Comparison of ENCODE assay signal across 7 mouse cellular contexts in the genomic region with DNA sequence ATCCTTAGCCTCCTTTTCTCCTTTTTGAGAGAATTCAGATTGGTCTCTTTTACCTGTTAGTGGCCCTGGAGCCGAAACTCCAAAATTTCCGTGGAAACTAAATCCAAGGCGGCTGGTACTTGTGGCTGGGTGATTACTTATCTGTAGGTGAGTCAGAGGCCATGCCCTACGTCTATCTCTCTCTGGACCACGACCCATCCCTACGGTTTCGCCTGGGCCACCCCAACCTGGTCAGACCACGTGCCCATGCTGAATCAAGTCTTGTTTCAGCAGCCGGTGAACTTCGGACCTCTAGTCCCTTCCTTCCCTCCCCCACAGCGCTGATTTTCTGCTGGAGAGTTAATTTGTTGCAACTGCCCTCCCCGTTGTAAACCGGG. TPM values are rescaled to one million over a fixed set of nuclear protein-coding genes. Genes with fewer than 3 reads are reported as not detected.
DNase-seq lines count a peak whose midpoint lies in the region; ATAC-seq and TF ChIP-seq lines count a peak whose summit lies in the region.

No protein-coding gene starts in this region.

- no peaks in the 10 kb centered on the region for H3K36me3 ChIP-seq in heart, embryonic 10.5 days
- no peaks in the 10 kb centered on the region for H3K36me3 ChIP-seq in kidney, embryonic 16.5 days (ENCODE audit: insufficient read depth, low read length)
- H3K36me3 ChIP-seq in stomach, embryonic 16.5 days (ENCODE audit: control insufficient read depth, insufficient read depth, low read length) = no peaks in the 10 kb centered on the region

- TF ChIP-seq POLR2A in bone marrow macrophage, adult 2 months (IDR thresholded peaks at IDR 0.05; ENCODE audit: borderline replicate concordance, low read depth, low read length) = no peak

- H3K9ac ChIP-seq in kidney, embryonic 16.5 days (replicated peaks; ENCODE audit: low read length) = peak overlapping the region; percentile 96
- H3K9ac ChIP-seq in stomach, embryonic 16.5 days (ENCODE audit: low read length) = peak overlapping the region; percentile 94

- under 1% methylated on average over 13 of the region's 13 CpGs for WGBS in heart, embryonic 10.5 days
- under 1% methylated on average over 13 of the region's 13 CpGs for WGBS in kidney, embryonic 16.5 days
- 1% methylated on average over 13 of the region's 13 CpGs for WGBS in stomach, embryonic 16.5 days

- H3K27ac ChIP-seq in bone marrow macrophage, adult 2 months (ENCODE audit: insufficient read depth, low read depth, low read length) = no peak overlapping the region
- peak overlapping the region; percentile 93 for H3K27ac ChIP-seq in heart, embryonic 10.5 days
- H3K27ac ChIP-seq in kidney, embryonic 16.5 days (ENCODE audit: low read length) = peak overlapping the region; percentile 95
- H3K27ac ChIP-seq in stomach, embryonic 16.5 days (ENCODE audit: low read length) = peak overlapping the region; percentile 90

- TF ChIP-seq CTCF in bone marrow macrophage, adult 2 months (IDR thresholded peaks at IDR 0.05; ENCODE audit: low read depth, low read length) = no peak

- peak overlapping the region; percentile 83 for H3K4me2 ChIP-seq in kidney, embryonic 16.5 days (replicated peaks; ENCODE audit: low read depth, low read length)
- H3K4me2 ChIP-seq in stomach, embryonic 16.5 days (ENCODE audit: low read depth, low read length) = peak overlapping the region; percentile 85

- ATAC-seq in kidney, embryonic 16.5 days (ENCODE audit: low FRiP score, low TSS enrichment) = peak; percentile 58; the same call in 1 of the 2 replicates
- ATAC-seq in stomach, embryonic 16.5 days (ENCODE audit: insufficient read depth, low FRiP score) = peak; percentile 59

- H3K27me3 ChIP-seq in heart, embryonic 10.5 days (ENCODE audit: insufficient read depth, poor library complexity, severe bottlenecking) = no peaks in the 10 kb centered on the region
- H3K27me3 ChIP-seq in kidney, embryonic 16.5 days (ENCODE audit: insufficient read depth, low read length) = no peaks in the 10 kb centered on the region
- H3K27me3 ChIP-seq in stomach, embryonic 16.5 days (ENCODE audit: control insufficient read depth, insufficient read depth, low read length) = no peaks in the 10 kb centered on the region

- peak; percentile 48 for DNase-seq in NIH3T3 (ENCODE audit: low read depth)
- DNase-seq in heart, embryonic 10.5 days (ENCODE audit: low spot score) = no peak
- peak; percentile 41 for DNase-seq in lung, postnatal 10 days
- DNase-seq in c-Kit-positive CD71-positive TER-119-positive erythroid progenitor cells, embryonic 14.5 days (ENCODE audit: low spot score) = no peak

- H3K9me3 ChIP-seq in heart, embryonic 10.5 days = no peaks in the 10 kb centered on the region
- H3K9me3 ChIP-seq in kidney, embryonic 16.5 days (ENCODE audit: low read length) = no peaks in the 10 kb centered on the region
- H3K9me3 ChIP-seq in stomach, embryonic 16.5 days (replicated peaks; ENCODE audit: control insufficient read depth, low read length) = no peaks in the 10 kb centered on the region

- peak overlapping the region; percentile 60 for H3K4me3 ChIP-seq in bone marrow macrophage, adult 2 months (ENCODE audit: insufficient read depth, low read length)
- peak overlapping the region; percentile 90 for H3K4me3 ChIP-seq in heart, embryonic 10.5 days
- H3K4me3 ChIP-seq in kidney, embryonic 16.5 days (ENCODE audit: low read length) = peak overlapping the region; percentile 87
- H3K4me3 ChIP-seq in stomach, embryonic 16.5 days (replicated peaks; ENCODE audit: low read length) = peak overlapping the region; percentile 86

- H3K4me1 ChIP-seq in bone marrow macrophage, adult 2 months (ENCODE audit: control insufficient read depth, insufficient read depth, low read length) = no peaks in the 10 kb centered on the region
- peaks cover 24% of the 10 kb centered on the region for H3K4me1 ChIP-seq in heart, embryonic 10.5 days
- H3K4me1 ChIP-seq in kidney, embryonic 16.5 days (ENCODE audit: insufficient read depth, low read length) = peaks cover 41% of the 10 kb centered on the region
- 0 out of 2 replicates have a peak, but pooled peaks cover 5% of the 10 kb centered on the region for H3K4me1 ChIP-seq in stomach, embryonic 16.5 days (ENCODE audit: control insufficient read depth, insufficient read depth, low read length)

RNA-seq across cellular contexts. Expression of gene Sh3d19, which starts 0.7 kb away (rescaled TPM):
- polyA plus RNA-seq in bone marrow macrophage, adult 2 months (2012; ENCODE audit: insufficient read depth, insufficient read length, missing spikeins) = 6.1 and 6.7 TPM in 2 replicates
- polyA plus RNA-seq in heart, embryonic 10.5 days (2016; fragmentation: Nextera tagmentation; extraction: Ambion mirVana) = 10.4 and 17.7 TPM in 2 replicates
- 27.4 and 28.5 TPM in 2 replicates for polyA plus RNA-seq in kidney, embryonic 16.5 days (2015; fragmentation: Nextera tagmentation; extraction: Ambion mirVana)
- polyA plus RNA-seq in stomach, embryonic 16.5 days (2015; fragmentation: Nextera tagmentation; extraction: Ambion mirVana) = 33.3 TPM in 2 replicates

RNA-seq across cellular contexts. Expression of gene Prss48, which starts 30.7 kb away (rescaled TPM):
- polyA plus RNA-seq in bone marrow macrophage, adult 2 months (2012; ENCODE audit: insufficient read depth, insufficient read length, missing spikeins) = not detected in 2 replicates
- polyA plus RNA-seq in heart, embryonic 10.5 days (2016; fragmentation: Nextera tagmentation; extraction: Ambion mirVana) = not detected in 2 replicates
- 0.19 and 0.27 TPM in 2 replicates for polyA plus RNA-seq in kidney, embryonic 16.5 days (2015; fragmentation: Nextera tagmentation; extraction: Ambion mirVana)
- polyA plus RNA-seq in stomach, embryonic 16.5 days (2015; fragmentation: Nextera tagmentation; extraction: Ambion mirVana) = not detected in 2 replicates

Comparison
In these comparisons a context has a peak if more than half of its experiments do, and no peak if none do; other contexts are left out.
1. DNase-seq: peak in NIH3T3 (single experiment) and lung, postnatal 10 days (single experiment); none in heart, embryonic 10.5 days (single experiment) and c-Kit-positive CD71-positive TER-119-positive erythroid progenitor cells, embryonic 14.5 days (single experiment).
2. Peak in every context shown above with its lines, with median percentiles within 50 percentile points of each other: H3K4me3 ChIP-seq.